Mouse (Mus musculus) retina, adult 2 months (tissue): Measurements from ENCODE around the gene Prr23a3.

ENCODE experiments used
- DNase-seq: peaks from one replicate; pipeline ENCODE4 v3.0.0-alpha.2; 2012; ENCODE audit warnings: low read depth, low spot score

Prr23a3 gene

DNA sequence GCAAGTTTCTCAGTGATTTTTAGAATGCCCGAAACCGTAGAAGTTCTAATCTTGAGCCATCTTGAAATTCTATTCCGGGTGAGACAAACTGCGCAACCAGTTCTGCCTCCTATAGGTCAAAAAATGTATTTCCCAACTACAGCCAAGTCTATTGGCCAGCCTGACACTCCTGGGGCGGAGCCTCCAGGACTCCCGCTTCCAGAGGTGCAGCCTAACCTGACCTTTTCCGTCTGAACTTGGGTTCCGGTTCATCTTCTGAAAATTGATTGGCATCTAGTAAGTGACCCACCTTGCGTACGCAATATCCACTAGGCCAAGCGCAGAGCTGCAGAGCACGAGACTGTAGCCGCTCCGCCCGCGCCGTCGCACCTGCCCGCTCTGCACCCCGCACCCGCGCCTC lies at the start of gene Prr23a3:
Gene Prr23a3, plus strand, starts transcription at position 197 of the 400 bp plus-strand sequence.
- DNase-seq = no peak

- no peak for DNase-seq
Measured at GRCm38 (mm10) chr9:98816066-98816465, 48.5 kb upstream of the Prr23a3 start.

DNA sequence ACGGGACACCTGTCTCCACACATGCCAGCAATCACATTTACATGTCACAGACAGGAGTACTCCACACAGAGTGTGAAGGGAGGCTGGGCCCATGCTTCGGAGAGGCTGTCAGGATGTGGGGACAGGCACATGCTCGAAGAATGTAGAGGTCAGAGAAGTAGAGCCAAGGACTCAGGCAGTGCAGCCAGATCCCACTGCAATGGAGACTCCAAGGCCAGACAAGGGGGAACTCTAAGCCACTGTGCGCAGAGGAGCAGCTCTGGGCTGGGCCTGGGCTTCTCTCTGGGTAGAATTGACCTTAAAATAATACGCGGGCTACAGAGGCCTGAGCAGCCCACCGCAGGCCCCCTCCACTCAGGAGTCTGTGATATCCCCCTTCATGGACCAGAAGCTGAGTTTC lies 47.0 kb upstream of the Prr23a3 start:
- DNase-seq = no peak

DNA sequence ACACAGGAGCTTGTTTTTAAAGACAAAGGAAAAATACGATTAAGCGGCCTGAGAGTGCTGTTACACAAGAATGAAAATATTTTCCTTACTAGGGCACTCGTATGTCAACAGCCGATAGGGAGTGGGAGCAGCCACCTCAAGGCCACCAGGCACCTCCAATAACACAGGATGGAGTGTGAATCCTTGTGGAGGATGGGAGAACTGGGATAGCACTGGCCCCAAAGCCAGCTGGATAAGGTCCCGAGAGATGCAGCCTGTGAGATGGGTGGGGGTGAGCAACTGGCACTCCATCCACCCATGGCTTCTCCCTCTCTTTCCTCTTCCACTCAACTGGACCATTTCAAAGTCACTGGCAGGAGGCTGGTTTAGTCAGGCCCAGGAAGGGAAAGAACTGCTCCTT lies 45.6 kb upstream of the Prr23a3 start:
- no peak for DNase-seq

DNA sequence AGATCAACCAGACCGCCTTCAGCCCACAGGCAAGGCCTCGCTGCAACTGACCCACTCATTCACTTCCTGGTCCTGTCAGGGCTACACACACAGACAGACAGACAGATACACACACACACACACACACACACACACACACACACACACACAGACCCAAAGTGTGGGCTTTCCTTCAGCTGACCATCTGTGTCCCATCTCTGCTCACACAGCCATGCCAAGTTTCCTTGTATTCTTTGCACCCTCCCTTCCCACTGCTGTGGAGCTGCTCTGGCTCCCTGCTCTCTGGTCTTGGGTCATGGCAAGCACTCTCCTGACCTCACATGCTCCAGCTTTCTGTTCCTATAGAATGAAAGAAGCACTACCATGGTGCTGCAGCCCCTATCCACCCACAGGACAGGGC lies 45.1 kb upstream of the Prr23a3 start:
- no peak for DNase-seq

DNA sequence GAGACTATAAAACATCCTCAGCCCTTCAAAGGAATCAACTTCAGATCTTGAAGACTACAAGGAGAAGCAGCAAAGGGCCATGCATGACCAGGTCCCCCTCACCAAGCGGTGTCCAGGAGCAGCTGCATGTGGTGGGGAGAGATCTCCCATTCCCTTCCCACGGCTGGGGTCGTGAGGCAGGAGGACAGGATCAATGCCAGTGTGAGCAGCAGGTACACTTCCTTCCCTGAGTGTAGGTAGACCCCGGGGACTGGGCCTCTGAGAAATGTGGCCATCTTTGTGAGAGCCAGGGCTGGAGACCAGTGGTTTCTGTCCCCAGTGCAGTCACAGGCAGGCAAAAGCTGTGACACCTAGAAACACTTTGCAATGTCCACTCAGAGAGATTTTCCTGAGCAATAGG lies 44.1 kb upstream of the Prr23a3 start:
- DNase-seq = no peak

- DNase-seq = no peak
Measured at GRCm38 (mm10) chr9:98821067-98821466, 43.5 kb upstream of the Prr23a3 start.

- no peak for DNase-seq
Measured at GRCm38 (mm10) chr9:98823805-98824204, 40.8 kb upstream of the Prr23a3 start.

GRCm38 (mm10) chr9:98829508-98829907 lies 35.1 kb upstream of the Prr23a3 start:
- no peak for DNase-seq

DNA sequence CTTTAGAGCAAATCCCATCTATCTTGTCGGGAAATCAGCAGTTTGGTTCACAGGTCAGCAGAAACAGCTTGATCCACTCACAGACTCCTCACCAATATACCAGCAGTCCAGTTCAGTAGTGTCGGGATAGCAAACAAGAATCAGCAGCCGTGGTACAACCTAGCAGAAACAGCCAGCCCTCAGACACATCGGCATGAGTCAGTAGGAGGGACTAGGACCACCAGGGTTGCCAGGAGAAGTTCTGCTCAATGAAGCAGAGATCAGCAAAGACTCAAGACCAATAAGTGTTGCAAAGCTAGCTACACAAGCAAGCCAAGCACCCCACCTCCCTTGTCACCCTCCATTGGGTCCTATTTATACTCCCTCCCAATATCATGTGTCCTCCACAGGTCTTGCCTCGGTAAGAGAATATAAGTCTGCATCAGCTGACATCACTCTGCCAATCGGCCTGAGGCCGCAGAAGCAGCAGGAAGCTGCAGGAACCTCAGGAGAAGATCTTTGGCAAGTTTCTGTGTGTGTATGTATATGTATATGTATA lies 27.0 kb upstream of the Prr23a3 start:
- DNase-seq = no peak

GRCm38 (mm10) chr9:98842117-98842516 lies 22.4 kb upstream of the Prr23a3 start, which contains the start of gene Prr23a1:
TSS of gene Prr23a1 (plus strand) at chr9:98842503.
- no peak for DNase-seq

DNA sequence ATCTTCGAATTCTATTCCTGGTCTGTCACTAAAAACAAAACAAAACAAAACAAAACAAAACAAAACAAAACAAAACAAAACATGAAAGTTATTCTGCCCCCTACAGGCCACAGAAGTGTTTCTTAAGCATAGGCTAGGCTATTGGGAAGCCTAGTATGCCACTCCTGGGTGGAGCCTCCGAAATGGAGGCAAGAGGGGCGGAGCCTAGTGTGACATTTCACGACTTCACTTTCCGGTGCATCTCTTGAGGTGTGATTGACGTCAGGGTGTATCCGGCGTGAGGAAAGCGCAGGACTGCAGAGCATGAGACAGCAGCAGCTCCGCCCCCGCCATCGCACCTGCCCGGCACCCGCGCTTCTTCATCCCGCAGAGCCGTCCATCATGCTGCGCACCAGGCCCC lies 8.4 kb upstream of the Prr23a3 start, which contains the start of gene Prr23a2:
Gene Prr23a2, plus strand, starts transcription at position 285 of the 400 bp plus-strand sequence.
- DNase-seq = no peak

- DNase-seq = no peak
Measured at GRCm38 (mm10) chr9:98863463-98863862, 1.1 kb upstream of the Prr23a3 start.

GRCm38 (mm10) chr9:98901486-98901885 lies 36.9 kb downstream of the Prr23a3 start:
- DNase-seq = no peak

DNA sequence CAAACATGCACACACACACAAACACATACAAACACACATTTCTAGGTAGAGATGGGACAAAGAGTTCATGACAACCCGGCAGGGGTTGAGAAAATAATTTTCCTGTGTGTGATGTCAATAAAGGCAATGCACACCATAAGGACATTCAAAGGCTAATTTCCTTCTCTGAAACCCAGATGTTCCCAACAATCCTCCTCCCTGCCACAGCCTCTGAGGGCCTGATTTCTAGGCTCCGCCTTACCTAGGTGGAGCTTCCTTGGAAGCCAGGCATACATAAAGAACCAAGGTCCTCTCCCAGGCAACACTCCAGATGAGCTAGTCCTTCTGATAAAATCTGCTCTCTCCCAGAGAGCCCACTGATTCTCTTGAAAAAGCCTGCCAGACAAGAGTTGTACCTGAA lies 38.3 kb downstream of the Prr23a3 start, which contains the start of gene 7420426K07Rik:
Gene 7420426K07Rik, plus strand, starts transcription at position 301 of the 400 bp plus-strand sequence.
- no peak for DNase-seq
